Mouse (Mus musculus): Measurements from ENCODE around the gene Sugp2. TPM values are rescaled to one million over a fixed set of nuclear protein-coding genes. Genes with fewer than 3 reads are reported as not detected.

Sugp2 gene
- polyA plus RNA-seq, 1 experiment, result 56.1 TPM

Other genes starting within 250 kb of the Sugp2 start
- 28.8 and 38.7 TPM in 2 replicates for gene Gatad2a, start 237.8 kb upstream of the Sugp2 start, polyA plus RNA-seq (2012; rRNA removed)
- gene Mau2, start 191.5 kb upstream of the Sugp2 start, polyA plus RNA-seq (2012; rRNA removed), result 49.6 and 57.8 TPM in 2 replicates
- 15.4 and 20.6 TPM in 2 replicates for gene Sugp1, start 191.4 kb upstream of the Sugp2 start, polyA plus RNA-seq (2012; rRNA removed)
- gene Tm6sf2, start 161.3 kb upstream of the Sugp2 start, polyA plus RNA-seq (2012; rRNA removed), result 1.8 and 2.5 TPM in 2 replicates
- 0.21 TPM in 2 replicates for gene Hapln4, start 150.8 kb upstream of the Sugp2 start, polyA plus RNA-seq (2012; rRNA removed)
- gene Ncan, start 113.4 kb upstream of the Sugp2 start, polyA plus RNA-seq (2012; rRNA removed), result 0.12 and 0.18 TPM in 2 replicates
- gene Nr2c2ap, start 102.9 kb upstream of the Sugp2 start, polyA plus RNA-seq (2012; rRNA removed), result 18.0 and 25.1 TPM in 2 replicates
- 14.8 and 17.3 TPM in 2 replicates for gene Rfxank, start 95.1 kb upstream of the Sugp2 start, polyA plus RNA-seq (2012; rRNA removed)
- 73.8 and 74.1 TPM in 2 replicates for gene Borcs8, start 94.7 kb upstream of the Sugp2 start, polyA plus RNA-seq (2012; rRNA removed)
- 0.29 and 0.35 TPM in 2 replicates for gene Mef2b, start 94.5 kb upstream of the Sugp2 start, polyA plus RNA-seq (2012; rRNA removed)
- 55.4 and 80.0 TPM in 2 replicates for gene Tmem161a, start 61.9 kb upstream of the Sugp2 start, polyA plus RNA-seq (2012; rRNA removed)
- 15.5 and 17.9 TPM in 2 replicates for gene Slc25a42, start 21.9 kb upstream of the Sugp2 start, polyA plus RNA-seq (2012; rRNA removed)
- 13.9 and 17.4 TPM in 2 replicates for gene Armc6, start 240 bp downstream of the Sugp2 start, polyA plus RNA-seq (2012; rRNA removed)
- 34.4 and 37.9 TPM in 2 replicates for gene Homer3, start 48.6 kb downstream of the Sugp2 start, polyA plus RNA-seq (2012; rRNA removed)
- gene Ddx49, start 68.3 kb downstream of the Sugp2 start, polyA plus RNA-seq (2012; rRNA removed), result 35.1 and 35.2 TPM in 2 replicates
- 211 and 264 TPM in 2 replicates for gene Cope, start 68.3 kb downstream of the Sugp2 start, polyA plus RNA-seq (2012; rRNA removed)
- gene Cers1, start 81.5 kb downstream of the Sugp2 start, polyA plus RNA-seq (2012; rRNA removed), result 1.3 and 2.1 TPM in 2 replicates
- 0.74 and 1.3 TPM in 2 replicates for gene Gdf1, start 95.6 kb downstream of the Sugp2 start, polyA plus RNA-seq (2012; rRNA removed)
- 16.4 and 30.5 TPM in 2 replicates for gene Upf1, start 119.1 kb downstream of the Sugp2 start, polyA plus RNA-seq (2012; rRNA removed)
- 0.22 and 0.23 TPM in 2 replicates for gene Comp, start 139.3 kb downstream of the Sugp2 start, polyA plus RNA-seq (2012; rRNA removed)
- gene Crtc1, start 205.4 kb downstream of the Sugp2 start, polyA plus RNA-seq (2012; rRNA removed), result 7.9 and 11.7 TPM in 2 replicates
- gene Klhl26, start 242.7 kb downstream of the Sugp2 start, polyA plus RNA-seq (2012; rRNA removed), result 34.7 and 36.9 TPM in 2 replicates